Mouse (Mus musculus) kidney, embryonic 15.5 days (tissue): Measurements from ENCODE around the gene Repin1. TPM values are rescaled to one million over a fixed set of nuclear protein-coding genes. Genes with fewer than 3 reads are reported as not detected.

ENCODE experiments used
- polyA plus RNA-seq: library from polyadenylated mRNA; unstranded; fragments of >200 nt; fragmentation: Nextera tagmentation; extraction: Ambion mirVana; gene quantifications from 2 replicates; pipeline ENCODE4 v1.2.1, GENCODE M21; 2015

Repin1 gene
- polyA plus RNA-seq, 1 experiment from 2014 or later, result 47.3 TPM

Other genes starting within 250 kb of the Repin1 start
- 21.2 and 23.6 TPM in 2 replicates for gene Krba1, start 198.3 kb upstream of the Repin1 start, polyA plus RNA-seq
- gene Zfp467, start 148.1 kb upstream of the Repin1 start, polyA plus RNA-seq, result 27.2 and 29.6 TPM in 2 replicates
- 0.22 and 0.86 TPM in 2 replicates for gene Sspo, start 145.7 kb upstream of the Repin1 start, polyA plus RNA-seq
- gene Atp6v0e2, start 56.3 kb upstream of the Repin1 start, polyA plus RNA-seq, result 28.0 and 29.6 TPM in 2 replicates
- gene Lrrc61, start 39.1 kb upstream of the Repin1 start, polyA plus RNA-seq, result 12.8 and 16.4 TPM in 2 replicates
- gene Rarres2, start 21.1 kb upstream of the Repin1 start, polyA plus RNA-seq, result 55.4 and 68.7 TPM in 2 replicates
- gene Gm45021, start 4.3 kb upstream of the Repin1 start, polyA plus RNA-seq, result not detected in 2 replicates
- not detected in 2 replicates for gene Gm44965, start 58 bp downstream of the Repin1 start, polyA plus RNA-seq
- gene Zfp775, start 8.2 kb downstream of the Repin1 start, polyA plus RNA-seq, result 7.0 and 7.9 TPM in 2 replicates
- gene AI854703, start 32.9 kb downstream of the Repin1 start, polyA plus RNA-seq, result 3.0 and 3.1 TPM in 2 replicates
- 3.3 and 3.8 TPM in 2 replicates for gene Gimap8, start 53.4 kb downstream of the Repin1 start, polyA plus RNA-seq
- gene Gimap9, start 82.2 kb downstream of the Repin1 start, polyA plus RNA-seq, result 11.7 and 12.6 TPM in 2 replicates
- gene Gimap4, start 90.7 kb downstream of the Repin1 start, polyA plus RNA-seq, result 69.5 and 72.5 TPM in 2 replicates
- gene Gimap6, start 114.3 kb downstream of the Repin1 start, polyA plus RNA-seq, result 50.6 and 51.3 TPM in 2 replicates
- 2.7 and 3.3 TPM in 2 replicates for gene Gm28053, start 124.7 kb downstream of the Repin1 start, polyA plus RNA-seq
- gene Gimap7, start 124.7 kb downstream of the Repin1 start, polyA plus RNA-seq, result not detected in 2 replicates
- 32.4 and 33.1 TPM in 2 replicates for gene Gimap1, start 145.2 kb downstream of the Repin1 start, polyA plus RNA-seq
- gene Gimap5, start 152.3 kb downstream of the Repin1 start, polyA plus RNA-seq, result 16.4 and 16.5 TPM in 2 replicates
- gene Gimap3, start 177.0 kb downstream of the Repin1 start, polyA plus RNA-seq, result 0.08 TPM in 1 of 2 replicates, not detected in the other
- 148 and 153 TPM in 2 replicates for gene Tmem176a, start 247.0 kb downstream of the Repin1 start, polyA plus RNA-seq
- gene Tmem176b, start 247.6 kb downstream of the Repin1 start, polyA plus RNA-seq, result 353 and 363 TPM in 2 replicates